Mouse (Mus musculus) macrophage (primary cell): Measurements from ENCODE around the gene Myh11. TPM values are rescaled to one million over a fixed set of nuclear protein-coding genes. Genes with fewer than 3 reads are reported as not detected.

Source experiments
- H3K27ac ChIP-seq: fragments of 350-480 bp; formaldehyde crosslinking; 2 replicates; pipeline ENCODE4 v1.9.0; 2021
- H3K36me3 ChIP-seq: fragments of 350-480 bp; formaldehyde crosslinking; 2 replicates; pipeline ENCODE4 v1.9.0; 2021; ENCODE audit errors: inconsistent target
- H3K4me3 ChIP-seq: fragments of 350-480 bp; formaldehyde crosslinking; 2 replicates; pipeline ENCODE4 v1.9.0; 2021; ENCODE audit errors: inconsistent target
- H3K79me2 ChIP-seq: fragments of 350-480 bp; formaldehyde crosslinking; 2 replicates; pipeline ENCODE4 v1.9.0; 2021; ENCODE audit errors: inconsistent target
- WGBS: methylation state at CpG from one replicate; pipeline ENCODE4 v1.1.7; 2026; ENCODE audit warnings: inconsistent platforms; ENCODE audit not compliant: missing documents; 5-methylcytosine and 5-hydroxymethylcytosine counted together
- polyA plus RNA-seq: library from polyadenylated mRNA; stranded (reverse); fragments of 250-400 nt; gene quantifications from 3 replicates; pipeline ENCODE4 v1.2.4, GENCODE M21; 2018; ENCODE audit warnings: inconsistent platforms

Myh11 gene
- polyA plus RNA-seq, 1 experiment from 2014 or later = not detected

DNA sequence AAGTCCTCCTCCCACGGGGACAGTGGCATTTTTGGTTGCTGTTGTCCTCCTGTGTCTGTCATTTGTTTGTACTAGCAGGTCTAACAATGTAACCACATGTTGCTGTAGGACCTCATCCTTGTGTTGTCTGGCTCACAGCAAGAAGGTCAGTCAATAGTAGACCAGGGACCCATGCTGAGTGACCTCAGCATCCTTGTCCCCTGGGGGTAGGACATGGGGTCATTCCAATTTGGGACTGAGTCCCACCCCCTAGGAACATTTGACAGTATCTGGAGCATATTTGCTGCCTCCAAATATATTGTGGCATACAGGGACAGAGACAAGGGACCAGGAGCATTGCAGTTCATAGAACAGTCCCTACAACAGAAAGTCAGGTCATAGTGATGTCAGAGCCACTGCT, 41.3 kb downstream of the Myh11 start:
- no peaks in the 10 kb centered on the region for H3K79me2 ChIP-seq
- no peak overlapping the region for H3K4me3 ChIP-seq
- H3K36me3 ChIP-seq = no peaks in the 10 kb centered on the region
- H3K27ac ChIP-seq = no peak overlapping the region
- 86% methylated on average over 1 of the region's 1 CpGs for WGBS

DNA sequence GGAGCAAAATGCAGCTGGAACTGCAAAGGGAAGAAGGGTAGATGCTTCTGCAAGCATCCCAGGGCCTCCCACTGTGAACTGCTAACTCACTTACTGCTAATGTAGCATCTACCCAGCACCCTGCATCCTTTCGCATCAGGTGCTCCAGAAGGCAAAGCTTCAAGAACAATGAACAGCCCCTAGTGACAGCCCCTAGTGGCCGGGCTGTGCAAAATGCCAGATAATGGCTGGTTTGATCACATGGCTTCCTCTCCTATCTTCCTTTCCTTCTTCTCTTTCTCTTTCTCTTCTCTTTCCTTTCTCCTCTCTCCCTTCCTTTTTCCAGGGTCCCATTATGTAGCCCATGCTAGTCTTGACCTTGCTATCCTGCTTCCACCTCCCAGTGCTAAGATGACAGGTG, 48.6 kb downstream of the Myh11 start:
- 62% methylated on average over 2 of the region's 2 CpGs for WGBS

DNA sequence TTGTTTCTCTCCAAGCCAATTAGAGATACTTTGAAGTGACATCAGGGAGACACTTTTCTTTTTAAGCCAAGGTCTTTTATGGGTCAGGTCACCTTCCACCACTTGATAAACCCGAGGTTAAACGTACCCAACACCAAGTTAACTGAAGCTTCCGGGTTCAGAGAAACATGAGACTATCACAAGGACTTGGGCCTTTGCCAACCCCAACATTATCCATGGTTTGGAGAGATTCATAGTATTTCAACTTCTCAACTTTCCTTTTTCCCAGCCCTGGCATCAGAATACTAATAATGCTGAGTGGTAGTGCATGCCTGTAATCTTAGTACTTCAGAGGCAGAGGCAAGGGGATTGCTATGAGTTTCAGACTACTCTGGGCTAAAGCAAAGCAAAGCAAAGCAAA, 49.1 kb downstream of the Myh11 start:
- Histone ChIP-seq H3K27ac (no peak overlapping the region), H3K36me3 (no peaks in the 10 kb centered on the region), H3K4me3 (no peak overlapping the region), H3K79me2 (no peaks in the 10 kb centered on the region)
- 92% methylated on average over 3 of the region's 3 CpGs for WGBS

More for the DNA sequence above, 48.6 kb downstream of the Myh11 start:
- Histone ChIP-seq H3K4me3 (no peak overlapping the region), H3K36me3 (no peaks in the 10 kb centered on the region), H3K79me2 (no peaks in the 10 kb centered on the region), H3K27ac (no peak overlapping the region)

DNA sequence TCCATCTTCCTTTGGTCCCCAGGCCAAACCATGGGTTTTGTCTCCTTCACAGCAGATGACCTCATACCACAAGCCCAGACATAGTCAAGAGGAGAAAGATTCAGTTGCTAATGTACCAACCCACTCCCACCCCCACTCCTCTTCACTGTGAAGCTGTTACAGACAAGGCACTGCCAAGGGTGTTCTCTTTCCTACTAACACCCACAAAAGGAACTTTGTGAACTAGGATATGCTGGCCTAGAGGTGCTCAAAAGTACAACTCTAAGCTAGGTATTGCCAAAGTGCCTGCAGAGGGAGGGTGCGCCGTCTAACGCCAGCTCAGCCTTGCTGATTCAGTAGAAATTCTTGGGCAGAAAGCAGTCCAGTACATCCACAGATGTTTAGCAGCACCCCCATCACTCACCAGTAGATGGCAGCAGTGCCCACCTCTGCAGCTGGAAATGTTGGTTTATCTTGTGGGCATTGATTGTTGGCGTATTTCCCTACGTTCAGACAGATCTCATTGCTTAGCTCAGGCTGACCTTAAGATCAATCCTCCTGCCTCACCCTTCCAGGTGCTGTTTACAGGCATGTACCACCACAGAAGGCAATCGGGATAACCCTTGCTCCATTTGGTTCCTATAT, 54.0 kb downstream of the Myh11 start:
- Histone ChIP-seq H3K36me3 (no peaks in the 10 kb centered on the region), H3K79me2 (no peaks in the 10 kb centered on the region), H3K4me3 (no peak overlapping the region), H3K27ac (no peak overlapping the region)
- 16% methylated on average over 6 of the region's 6 CpGs for WGBS

DNA sequence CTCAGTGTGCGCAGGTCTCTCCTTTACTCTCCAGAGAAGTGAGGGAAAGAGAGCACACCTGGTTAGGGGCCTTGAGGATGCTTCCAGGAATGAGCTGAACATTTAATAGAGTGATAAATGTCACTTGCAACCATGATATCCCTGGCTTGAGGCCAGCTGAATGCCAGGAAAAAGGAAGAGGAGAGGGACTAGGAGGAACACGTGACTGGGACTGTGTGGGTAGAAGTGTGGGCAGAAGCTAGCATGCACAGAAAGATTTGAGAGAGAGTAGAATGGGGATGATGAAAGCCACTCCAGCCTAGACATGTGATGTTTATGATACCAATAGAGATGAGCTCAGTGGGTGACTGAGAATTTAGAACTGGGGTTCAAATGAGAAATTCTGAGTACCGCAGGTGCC, 76.0 kb downstream of the Myh11 start:
- H3K4me3 ChIP-seq = no peak overlapping the region
- H3K36me3 ChIP-seq = no peaks in the 10 kb centered on the region
- H3K79me2 ChIP-seq = no peaks in the 10 kb centered on the region
- no peak overlapping the region for H3K27ac ChIP-seq
- 92% methylated on average over 3 of the region's 3 CpGs for WGBS

DNA sequence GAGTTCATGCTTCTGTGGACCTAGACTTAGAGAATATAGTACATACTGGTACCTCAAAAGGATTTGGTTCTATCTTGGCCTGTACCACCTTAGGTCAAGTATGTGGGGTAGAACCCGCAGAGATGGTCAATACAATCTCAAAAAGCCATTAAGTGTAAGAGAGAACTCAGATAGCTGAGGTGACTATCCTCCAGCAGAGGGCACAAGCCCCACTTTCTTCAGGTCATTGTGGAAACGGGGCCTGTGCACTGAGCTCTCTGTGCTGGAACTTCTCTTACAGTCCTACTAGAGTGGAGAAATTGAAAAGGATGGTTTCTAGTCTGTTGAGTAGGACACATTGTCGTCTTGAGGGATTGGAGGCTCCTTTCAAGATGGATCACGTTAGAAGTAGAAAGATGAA, 92.4 kb downstream of the Myh11 start:
- WGBS = 91% methylated on average over 4 of the region's 4 CpGs
- Histone ChIP-seq H3K27ac (no peak overlapping the region), H3K79me2 (no peaks in the 10 kb centered on the region), H3K4me3 (no peak overlapping the region), H3K36me3 (no peaks in the 10 kb centered on the region)

DNA sequence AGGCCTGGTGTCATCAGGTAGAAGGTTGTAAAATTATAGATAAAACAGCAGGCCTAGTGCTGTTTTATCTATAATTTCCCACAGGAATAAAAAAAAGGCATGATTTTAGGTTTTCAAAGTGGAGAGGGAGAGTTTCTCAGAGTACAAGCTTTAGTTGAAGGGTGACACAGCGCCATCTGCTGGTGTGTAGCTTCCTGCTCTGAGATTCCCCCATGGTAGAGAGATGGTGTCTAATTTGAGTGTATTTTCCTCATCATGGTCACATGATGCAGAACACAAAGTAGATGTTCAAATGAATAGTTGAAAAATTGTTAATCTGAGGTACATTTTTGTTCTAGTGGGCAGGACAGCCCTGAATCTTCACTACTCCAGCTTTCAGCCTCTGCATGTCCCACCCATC, 95.7 kb downstream of the Myh11 start:
- Histone ChIP-seq H3K36me3 (peaks cover 20% of the 10 kb centered on the region; the same call in 1 of the 2 replicates), H3K4me3 (no peak overlapping the region), H3K79me2 (no peaks in the 10 kb centered on the region), H3K27ac (no peak overlapping the region)
- WGBS = 38% methylated on average over 1 of the region's 1 CpGs

DNA sequence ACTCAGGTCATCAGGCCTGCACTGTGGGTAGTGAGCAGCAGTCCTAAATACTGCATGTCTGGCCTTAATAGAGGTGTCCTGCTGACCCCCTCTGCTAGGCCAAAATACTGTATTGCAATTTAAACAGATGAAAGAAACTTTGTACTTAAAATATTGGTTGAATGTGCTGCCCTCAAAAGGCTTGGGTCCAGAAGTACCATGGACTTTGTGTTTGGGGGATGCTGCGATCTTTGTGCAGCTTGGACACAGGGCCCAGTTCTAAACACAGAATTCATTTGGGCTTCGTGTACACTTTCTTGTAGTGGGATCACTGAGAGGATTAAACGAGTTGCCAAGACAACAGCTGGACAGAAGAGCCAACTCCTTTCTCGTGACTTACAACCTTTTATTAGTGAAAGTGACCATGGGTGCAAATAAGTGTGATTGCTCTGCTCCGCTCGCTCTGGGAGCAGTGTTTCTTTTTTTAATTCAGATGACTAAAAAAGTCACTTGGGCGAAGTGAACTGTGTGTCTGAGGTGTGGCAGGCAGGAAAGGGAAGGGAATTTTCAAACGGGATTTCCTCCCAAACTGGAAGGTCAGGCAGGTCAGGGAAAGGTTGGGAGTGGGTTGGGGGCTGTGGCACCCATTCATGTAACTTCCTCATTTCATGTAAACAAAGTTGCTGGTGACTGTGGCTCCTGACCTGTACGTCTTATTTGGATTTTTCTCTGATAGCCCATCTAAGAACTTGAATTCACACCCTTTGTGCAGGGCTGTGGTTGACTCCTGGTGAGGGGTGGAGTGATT, 96.8 kb downstream of the Myh11 start:
- no peaks in the 10 kb centered on the region for H3K79me2 ChIP-seq
- H3K36me3 ChIP-seq = peaks cover 31% of the 10 kb centered on the region; the same call in 1 of the 2 replicates
- no peak overlapping the region for H3K4me3 ChIP-seq
- WGBS = 80% methylated on average over 9 of the region's 9 CpGs
- H3K27ac ChIP-seq = no peak overlapping the region

DNA sequence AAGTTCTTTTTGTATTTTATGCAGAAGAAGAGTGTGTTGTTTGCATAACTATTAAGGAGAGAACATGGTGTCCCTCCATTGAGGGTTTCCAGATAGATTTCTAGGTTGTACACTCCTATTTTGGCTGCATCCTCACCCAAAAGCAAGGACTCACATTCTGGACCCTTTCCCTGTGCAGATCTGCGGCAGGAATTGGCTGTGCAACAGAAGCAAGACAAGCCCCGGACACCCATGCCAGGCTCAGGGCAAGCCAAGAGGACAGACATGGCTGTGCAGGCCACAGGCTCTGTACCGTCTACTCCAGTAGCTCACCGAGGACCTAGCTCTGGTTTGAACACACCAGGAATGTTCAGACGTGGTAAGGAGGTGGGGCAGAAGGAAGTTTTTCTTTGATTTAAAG, 105.7 kb downstream of the Myh11 start:
- no peak overlapping the region for H3K4me3 ChIP-seq
- H3K79me2 ChIP-seq = peaks cover 5% of the 10 kb centered on the region; the same call in 1 of the 2 replicates
- no peak overlapping the region for H3K27ac ChIP-seq
- 98% methylated on average over 5 of the region's 5 CpGs for WGBS
- H3K36me3 ChIP-seq = peaks cover 90% of the 10 kb centered on the region

DNA sequence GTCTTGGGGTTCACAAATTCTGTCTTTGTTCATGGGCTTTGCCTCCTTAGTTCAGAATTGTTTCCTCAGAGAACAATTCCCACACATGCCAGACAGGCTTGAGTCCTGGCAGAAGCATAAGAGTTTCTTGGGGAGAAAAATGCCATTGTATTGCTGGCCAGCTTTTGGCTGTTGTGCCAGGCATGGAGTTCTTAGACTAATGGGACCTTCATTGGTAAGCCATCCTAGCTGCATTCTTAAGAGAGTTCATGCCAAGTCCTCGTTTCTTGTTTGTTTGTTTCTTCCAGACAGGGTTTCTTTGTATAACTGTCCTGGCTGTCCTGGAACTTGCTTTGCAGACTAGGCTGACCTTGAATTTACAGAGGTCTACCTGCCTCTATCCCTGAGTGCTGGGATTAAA, 107.3 kb downstream of the Myh11 start:
- WGBS = 100% methylated on average over 1 of the region's 1 CpGs
- Histone ChIP-seq H3K27ac (no peak overlapping the region), H3K36me3 (peaks cover 81% of the 10 kb centered on the region), H3K79me2 (peaks cover 6% of the 10 kb centered on the region; the same call in 1 of the 2 replicates), H3K4me3 (no peak overlapping the region)

DNA sequence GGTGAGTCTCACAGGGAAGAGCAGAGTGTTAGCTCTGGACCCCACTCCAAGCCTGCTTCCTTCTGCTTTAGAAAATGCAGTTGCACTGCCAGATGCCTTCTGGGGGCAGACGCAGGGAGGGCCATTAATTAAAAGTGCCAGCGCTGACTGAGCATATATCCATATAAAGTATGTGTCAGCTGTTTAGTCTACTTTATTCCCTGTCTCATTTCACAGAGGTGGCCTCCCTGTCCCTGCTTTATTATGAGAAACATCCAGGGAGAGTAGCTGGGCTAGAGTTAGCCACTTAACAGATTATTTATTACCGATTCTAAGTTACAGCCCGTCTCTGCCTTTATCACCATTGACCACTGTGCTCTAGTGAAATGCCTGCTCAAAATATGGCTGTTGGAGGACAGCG, 108.8 kb downstream of the Myh11 start:
- Histone ChIP-seq H3K27ac (no peak overlapping the region), H3K4me3 (no peak overlapping the region), H3K79me2 (peaks cover 11% of the 10 kb centered on the region; the same call in 1 of the 2 replicates), H3K36me3 (peaks cover 70% of the 10 kb centered on the region)
- WGBS = 85% methylated on average over 5 of the region's 5 CpGs

DNA sequence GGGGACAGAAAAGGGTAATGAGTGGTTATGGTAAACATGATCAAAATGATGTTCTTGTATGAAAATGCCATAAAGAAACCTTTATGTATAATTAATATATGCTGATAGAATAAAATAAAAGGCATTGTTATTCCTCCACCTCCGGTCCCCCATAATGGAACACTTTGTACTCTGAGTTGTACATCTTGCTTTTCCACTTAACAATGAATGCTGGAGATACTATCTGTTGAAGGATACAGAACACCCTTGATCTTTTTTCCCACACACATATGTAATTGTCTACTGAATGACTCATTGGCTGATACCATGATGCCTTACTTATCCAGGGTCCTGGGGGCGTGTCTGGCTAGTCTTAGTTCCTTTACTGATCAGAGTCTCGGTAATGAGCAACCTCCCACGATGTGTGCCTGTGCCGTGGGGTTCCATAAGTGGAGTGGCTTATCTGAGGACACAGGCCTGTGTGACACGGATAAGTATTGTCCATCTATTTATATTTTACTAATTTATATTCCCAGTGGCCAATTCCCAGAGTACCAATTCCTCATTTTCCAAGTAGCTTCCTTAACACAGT, 110.9 kb downstream of the Myh11 start:
- no peak overlapping the region for H3K4me3 ChIP-seq
- peaks cover 11% of the 10 kb centered on the region; the same call in 1 of the 2 replicates for H3K79me2 ChIP-seq
- H3K27ac ChIP-seq = no peak overlapping the region
- WGBS = 87% methylated on average over 6 of the region's 6 CpGs
- peaks cover 61% of the 10 kb centered on the region for H3K36me3 ChIP-seq

DNA sequence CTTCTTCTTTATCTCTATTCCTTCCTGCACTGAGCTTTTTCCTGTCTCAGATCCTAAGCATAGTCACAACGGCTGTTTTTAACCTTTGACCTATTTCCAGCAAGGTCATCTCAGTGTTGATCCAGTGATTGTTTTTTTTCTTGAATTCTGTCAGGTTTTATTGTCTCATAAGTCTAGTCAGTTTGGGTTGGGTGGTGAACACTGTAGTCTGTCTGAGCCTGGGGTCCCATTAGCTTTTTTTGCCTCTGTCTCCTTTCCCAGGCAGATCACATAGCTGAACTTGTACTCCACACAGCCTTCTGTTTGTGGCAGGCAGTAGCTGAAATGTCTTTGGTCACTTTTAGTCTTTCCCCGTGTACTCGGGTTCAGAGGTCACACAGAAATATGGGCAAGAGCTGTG, 113.1 kb downstream of the Myh11 start:
- H3K4me3 ChIP-seq = no peak overlapping the region
- peaks cover 62% of the 10 kb centered on the region for H3K36me3 ChIP-seq
- no peak overlapping the region for H3K27ac ChIP-seq
- WGBS = 65% methylated on average over 3 of the region's 3 CpGs
- peaks cover 12% of the 10 kb centered on the region; the same call in 1 of the 2 replicates for H3K79me2 ChIP-seq

DNA sequence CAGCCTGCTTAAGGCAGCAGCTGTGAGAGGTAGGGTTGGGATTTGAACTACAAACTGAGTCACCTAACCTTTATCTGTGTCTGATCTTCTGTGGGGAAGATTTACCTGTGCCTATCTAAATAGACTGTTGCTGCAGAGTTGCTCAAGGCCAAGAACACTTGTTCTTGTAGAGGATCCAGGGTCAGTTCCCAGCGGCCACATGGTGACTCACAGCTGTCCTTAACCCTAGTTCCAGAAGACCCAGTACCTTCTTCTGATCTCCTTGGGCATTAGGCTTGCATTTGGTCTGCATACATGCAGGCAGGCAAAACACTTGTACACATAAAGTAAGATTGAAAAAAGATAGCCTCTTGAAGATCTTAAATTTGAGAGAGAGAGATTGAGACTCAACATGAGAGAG, 121.5 kb downstream of the Myh11 start:
- H3K4me3 ChIP-seq = no peak overlapping the region
- H3K79me2 ChIP-seq = peaks cover 63% of the 10 kb centered on the region
- WGBS = 89% methylated on average over 1 of the region's 1 CpGs
- peaks cover 59% of the 10 kb centered on the region for H3K36me3 ChIP-seq
- no peak overlapping the region for H3K27ac ChIP-seq

DNA sequence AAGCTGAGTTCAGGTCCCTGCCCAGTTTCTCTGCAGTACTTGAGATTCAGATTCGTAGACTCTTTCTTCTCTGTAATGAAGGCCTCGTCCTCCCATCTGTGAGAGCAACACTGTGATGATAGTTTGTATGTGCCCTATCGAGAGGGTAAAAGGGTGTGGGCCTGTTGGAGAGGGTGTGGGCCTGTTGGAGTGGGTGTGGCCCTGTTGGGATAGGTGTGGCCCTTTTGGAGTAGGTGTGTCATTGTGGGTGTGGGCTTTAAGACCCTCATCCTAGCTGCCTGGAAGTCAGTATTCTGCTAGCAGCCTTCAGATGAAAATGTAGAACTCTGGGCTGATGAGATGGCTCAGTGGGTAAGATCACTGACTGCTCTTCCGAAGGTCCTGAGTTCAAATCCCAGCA, 124.7 kb downstream of the Myh11 start:
- H3K27ac ChIP-seq = no peak overlapping the region
- peaks cover 32% of the 10 kb centered on the region for H3K36me3 ChIP-seq
- WGBS = 92% methylated on average over 4 of the region's 4 CpGs
- H3K4me3 ChIP-seq = no peak overlapping the region
- peaks cover 65% of the 10 kb centered on the region for H3K79me2 ChIP-seq
